ENCODE assay signal across 9 mouse cellular contexts in the genomic region with DNA sequence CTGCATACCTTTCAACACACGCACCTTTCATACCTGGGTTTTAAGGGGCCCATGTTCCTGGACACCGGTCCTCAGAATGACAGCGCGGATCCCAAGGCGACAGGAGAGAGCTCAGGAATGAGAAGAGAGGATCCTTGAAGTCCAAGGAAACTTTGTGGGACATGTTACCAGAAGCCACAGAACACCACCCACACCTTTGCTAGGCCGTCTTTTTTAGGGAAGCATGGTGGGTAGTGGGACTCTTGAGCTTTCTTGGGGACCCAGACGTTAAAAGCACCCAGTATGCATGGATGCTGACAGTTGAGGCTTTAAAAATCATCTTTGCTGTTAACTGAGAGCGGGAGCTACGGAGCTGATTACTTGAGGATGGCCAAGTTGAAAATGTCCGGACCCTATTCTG. TPM values are rescaled to one million over a fixed set of nuclear protein-coding genes. Genes with fewer than 3 reads are reported as not detected.
DNase-seq lines count a peak whose midpoint lies in the region; ATAC-seq and TF ChIP-seq lines count a peak whose summit lies in the region.
"Had no signal": no experiment of that assay in that cellular context is flagged by ENCODE, and none has a peak within 500 bp of the region (broad histone marks: within the 10 kb centered on the region; RNA-seq: fewer than 3 reads in every experiment).

No protein-coding gene starts in this region.

- H3K4me1 ChIP-seq in lung, embryonic 14.5 days (ENCODE audit: insufficient read depth) = peaks cover 15% of the 10 kb centered on the region
- peaks cover 56% of the 10 kb centered on the region for H3K4me1 ChIP-seq in forebrain, embryonic 16.5 days (replicated peaks; ENCODE audit: control insufficient read depth, insufficient read depth, low read length)
- H3K4me1 ChIP-seq in liver, embryonic 12.5 days = peaks cover 52% of the 10 kb centered on the region
- H3K4me1 ChIP-seq in olfactory bulb, adult 2 months (ENCODE audit: control insufficient read depth, insufficient read depth, low read length) = peaks cover 30% of the 10 kb centered on the region

- 47% methylated on average over 10 of the region's 10 CpGs for WGBS in lung, embryonic 14.5 days
- WGBS in forebrain, embryonic 16.5 days = 50% methylated on average over 10 of the region's 10 CpGs
- WGBS in liver, embryonic 12.5 days (ENCODE audit: insufficient replicate concordance) = 40% methylated on average over 10 of the region's 10 CpGs
- WGBS in olfactory bulb, adult 2 months = 40% methylated on average over 10 of the region's 10 CpGs

- no peak overlapping the region for H3K9ac ChIP-seq in lung, embryonic 14.5 days
- no peak overlapping the region for H3K9ac ChIP-seq in forebrain, embryonic 16.5 days (replicated peaks; ENCODE audit: low read depth, low read length)
- H3K9ac ChIP-seq in liver, embryonic 12.5 days = no peak overlapping the region

- no peak for ATAC-seq in lung, embryonic 14.5 days (ENCODE audit: insufficient read depth)
- no peak for ATAC-seq in forebrain, embryonic 16.5 days
- ATAC-seq in liver, embryonic 12.5 days = no peak
- no peak for ATAC-seq in megakaryocyte progenitor cell, adult 5-6 weeks (replicated peaks; ENCODE audit: poor library complexity)

- no peak overlapping the region for H3K27ac ChIP-seq in lung, embryonic 14.5 days (ENCODE audit: low read depth)
- H3K27ac ChIP-seq in forebrain, embryonic 16.5 days (ENCODE audit: low read length) = no peak overlapping the region; the same call in 1 of the 2 replicates
- H3K27ac ChIP-seq in liver, embryonic 12.5 days = no peak overlapping the region
- peak overlapping the region; percentile 97 for H3K27ac ChIP-seq in olfactory bulb, adult 2 months (ENCODE audit: insufficient read depth, low read depth, low read length)
- H3K27ac ChIP-seq in gastrocnemius, adult 2 months = no peak overlapping the region

- TF ChIP-seq CTCF in lung, embryonic 14.5 days (IDR thresholded peaks at IDR 0.05; ENCODE audit: low read depth) = no peak
- TF ChIP-seq CTCF in olfactory bulb, adult 2 months (IDR thresholded peaks at IDR 0.05; ENCODE audit: insufficient read depth, low read depth, low read length) = no peak
- TF ChIP-seq CTCF in gastrocnemius, adult 2 months (IDR thresholded peaks at IDR 0.05) = no peak

- H3K4me3 ChIP-seq in lung, embryonic 14.5 days (ENCODE audit: low read depth, low read length) = peak overlapping the region; percentile 41; the same call in 1 of the 2 replicates
- H3K4me3 ChIP-seq in forebrain, embryonic 16.5 days (replicated peaks; ENCODE audit: low read length) = peak overlapping the region; percentile 51
- H3K4me3 ChIP-seq in liver, embryonic 12.5 days = no peak overlapping the region
- H3K4me3 ChIP-seq in olfactory bulb, adult 2 months (ENCODE audit: insufficient read depth, low read depth, low read length) = peak overlapping the region; percentile 60
- H3K4me3 ChIP-seq in gastrocnemius, adult 2 months = no peak overlapping the region

- H3K36me3 ChIP-seq in lung, embryonic 14.5 days (ENCODE audit: insufficient read depth) = no peaks in the 10 kb centered on the region
- H3K36me3 ChIP-seq in forebrain, embryonic 16.5 days (ENCODE audit: control insufficient read depth, insufficient read depth) = no peaks in the 10 kb centered on the region
- H3K36me3 ChIP-seq in liver, embryonic 12.5 days = no peaks in the 10 kb centered on the region

- H3K9me3 ChIP-seq in lung, embryonic 14.5 days (ENCODE audit: low read depth, low read length) = no peaks in the 10 kb centered on the region
- no peaks in the 10 kb centered on the region for H3K9me3 ChIP-seq in forebrain, embryonic 16.5 days (ENCODE audit: control insufficient read depth, low read length)
- H3K9me3 ChIP-seq in liver, embryonic 12.5 days (replicated peaks) = no peaks in the 10 kb centered on the region

- no peak for DNase-seq in lung, embryonic 14.5 days
- DNase-seq in lung, postnatal 4 days = no peak
- no peak for DNase-seq in gastrocnemius, adult 2 months
- DNase-seq in left cerebral cortex, postnatal 36 days (ENCODE audit: low spot score in 2 of 2) = no peak

- intact Hi-C loops in gastrocnemius, adult 2 months (cut with DNase I) = no loop called here
- intact Hi-C loops in left cerebral cortex, postnatal 36 days (cut with DNase I) = loop anchor here (2.0 to 10.0 kb wide), 3 partner anchors 16 to 240 kb away; partner anchors contain the start of genes 1700017B05Rik, Cox5a and Scamp5

- no peak for TF ChIP-seq POLR2A in olfactory bulb, adult 2 months (IDR thresholded peaks at IDR 0.05; ENCODE audit: insufficient read depth, low read depth, low read length)

- peaks cover 65% of the 10 kb centered on the region for H3K27me3 ChIP-seq in lung, embryonic 14.5 days (ENCODE audit: insufficient read depth, low read length)
- peaks cover 16% of the 10 kb centered on the region for H3K27me3 ChIP-seq in forebrain, embryonic 16.5 days (replicated peaks; ENCODE audit: control insufficient read depth, insufficient read depth, low read length)
- H3K27me3 ChIP-seq in liver, embryonic 12.5 days (replicated peaks) = peaks cover 79% of the 10 kb centered on the region

- H3K4me2 ChIP-seq in lung, embryonic 14.5 days = peak overlapping the region; percentile 93; the same call in 1 of the 2 replicates
- H3K4me2 ChIP-seq in forebrain, embryonic 16.5 days (ENCODE audit: low read length) = peak overlapping the region; percentile 72
- H3K4me2 ChIP-seq in liver, embryonic 12.5 days = peak overlapping the region; percentile 68

RNA-seq across cellular contexts. Expression of gene Rpp25, which starts 1.1 kb away (rescaled TPM):
- 2.3 and 2.4 TPM in 2 replicates for polyA plus RNA-seq in lung, embryonic 14.5 days (2014; fragmentation: Nextera tagmentation; extraction: Ambion mirVana)
- 23.4 and 24.4 TPM in 2 replicates for polyA plus RNA-seq in forebrain, embryonic 16.5 days (2015; fragmentation: Nextera tagmentation; extraction: Ambion mirVana)
- 1.0 and 1.5 TPM in 2 replicates for polyA plus RNA-seq in liver, embryonic 12.5 days (2016; fragmentation: Nextera tagmentation; extraction: Ambion mirVana)
- polyA plus RNA-seq in olfactory bulb, adult 2 months (2012; ENCODE audit: insufficient read depth, insufficient read length, low replicate concordance, missing spikeins) = not detected in 2 replicates
- not detected for total RNA-seq in gastrocnemius, adult 2 months (2021)
- 10 to 100 TPM; 16.4 to 20.3 TPM for total RNA-seq in left cerebral cortex, postnatal 36 days (2021)
- 0.12 and 0.30 TPM in 2 replicates for total RNA-seq in megakaryocyte progenitor cell, adult 5-6 weeks (2015)
- total RNA-seq in megakaryocyte progenitor cell, adult 5-6 weeks (2017) = 0.20 TPM in 1 of 2 replicates, not detected in the other
- total RNA-seq: monocyte, adult 5-6 weeks had no signal

RNA-seq across cellular contexts. Expression of gene Cox5a, which starts 16.2 kb away (rescaled TPM):
- 527 and 554 TPM in 2 replicates for polyA plus RNA-seq in lung, embryonic 14.5 days (2014; fragmentation: Nextera tagmentation; extraction: Ambion mirVana)
- 720 and 756 TPM in 2 replicates for polyA plus RNA-seq in forebrain, embryonic 16.5 days (2015; fragmentation: Nextera tagmentation; extraction: Ambion mirVana)
- polyA plus RNA-seq in liver, embryonic 12.5 days (2016; fragmentation: Nextera tagmentation; extraction: Ambion mirVana) = 415 and 442 TPM in 2 replicates
- not detected in 2 replicates for polyA plus RNA-seq in olfactory bulb, adult 2 months (2012; ENCODE audit: insufficient read depth, insufficient read length, low replicate concordance, missing spikeins)
- 1,000 to 10,000 TPM; 1,176 to 1,655 TPM for total RNA-seq in gastrocnemius, adult 2 months (2021)
- 100 to 1,000 TPM; 378 to 426 TPM for total RNA-seq in left cerebral cortex, postnatal 36 days (2021)
- 617 and 644 TPM in 2 replicates for total RNA-seq in megakaryocyte progenitor cell, adult 5-6 weeks (2015)
- 85.1 and 114 TPM in 2 replicates for total RNA-seq in megakaryocyte progenitor cell, adult 5-6 weeks (2017)

RNA-seq across cellular contexts. Expression of gene Fam219b, which starts 32.4 kb away (rescaled TPM):
- 20.2 and 22.4 TPM in 2 replicates for polyA plus RNA-seq in lung, embryonic 14.5 days (2014; fragmentation: Nextera tagmentation; extraction: Ambion mirVana)
- 25.2 and 26.6 TPM in 2 replicates for polyA plus RNA-seq in forebrain, embryonic 16.5 days (2015; fragmentation: Nextera tagmentation; extraction: Ambion mirVana)
- polyA plus RNA-seq in liver, embryonic 12.5 days (2016; fragmentation: Nextera tagmentation; extraction: Ambion mirVana) = 10.5 and 12.0 TPM in 2 replicates
- polyA plus RNA-seq in olfactory bulb, adult 2 months (2012; ENCODE audit: insufficient read depth, insufficient read length, low replicate concordance, missing spikeins) = not detected in 2 replicates
- total RNA-seq in gastrocnemius, adult 2 months (2021) = 1 to 10 TPM; 5.9 TPM
- 10 to 100 TPM; 17.3 to 21.5 TPM for total RNA-seq in left cerebral cortex, postnatal 36 days (2021)
- 4.5 and 6.9 TPM in 2 replicates for total RNA-seq in megakaryocyte progenitor cell, adult 5-6 weeks (2015)
- total RNA-seq in megakaryocyte progenitor cell, adult 5-6 weeks (2017) = 9.2 and 12.8 TPM in 2 replicates

RNA-seq across cellular contexts. Expression of gene Scamp5, which starts 37.0 kb away (rescaled TPM):
- 4.4 and 4.9 TPM in 2 replicates for polyA plus RNA-seq in lung, embryonic 14.5 days (2014; fragmentation: Nextera tagmentation; extraction: Ambion mirVana)
- 116 and 135 TPM in 2 replicates for polyA plus RNA-seq in forebrain, embryonic 16.5 days (2015; fragmentation: Nextera tagmentation; extraction: Ambion mirVana)
- polyA plus RNA-seq in liver, embryonic 12.5 days (2016; fragmentation: Nextera tagmentation; extraction: Ambion mirVana) = 10.5 and 12.4 TPM in 2 replicates
- polyA plus RNA-seq in olfactory bulb, adult 2 months (2012; ENCODE audit: insufficient read depth, insufficient read length, low replicate concordance, missing spikeins) = not detected in 2 replicates
- total RNA-seq in gastrocnemius, adult 2 months (2021) = under 1 TPM; 0.82 to 0.95 TPM
- 100 to 1,000 TPM; 381 to 434 TPM for total RNA-seq in left cerebral cortex, postnatal 36 days (2021)
- 0.77 and 1.9 TPM in 2 replicates for total RNA-seq in megakaryocyte progenitor cell, adult 5-6 weeks (2015)
- 1.1 and 1.8 TPM in 2 replicates for total RNA-seq in megakaryocyte progenitor cell, adult 5-6 weeks (2017)
- total RNA-seq: monocyte, adult 5-6 weeks had no signal

RNA-seq across cellular contexts. Expression of gene Mpi, which starts 47.7 kb away (rescaled TPM):
- polyA plus RNA-seq in lung, embryonic 14.5 days (2014; fragmentation: Nextera tagmentation; extraction: Ambion mirVana) = 35.1 and 38.1 TPM in 2 replicates
- 57.5 and 73.7 TPM in 2 replicates for polyA plus RNA-seq in forebrain, embryonic 16.5 days (2015; fragmentation: Nextera tagmentation; extraction: Ambion mirVana)
- 17.4 and 17.7 TPM in 2 replicates for polyA plus RNA-seq in liver, embryonic 12.5 days (2016; fragmentation: Nextera tagmentation; extraction: Ambion mirVana)
- not detected in 2 replicates for polyA plus RNA-seq in olfactory bulb, adult 2 months (2012; ENCODE audit: insufficient read depth, insufficient read length, low replicate concordance, missing spikeins)
- 10 to 100 TPM; 67.6 to 97.7 TPM for total RNA-seq in gastrocnemius, adult 2 months (2021)
- total RNA-seq in left cerebral cortex, postnatal 36 days (2021) = 10 to 100 TPM; 63.6 to 66.3 TPM
- 15.5 and 21.5 TPM in 2 replicates for total RNA-seq in megakaryocyte progenitor cell, adult 5-6 weeks (2015)
- total RNA-seq in megakaryocyte progenitor cell, adult 5-6 weeks (2017) = 14.0 and 17.2 TPM in 2 replicates

Comparison
In these comparisons a context has a peak if more than half of its experiments do, and no peak if none do; other contexts are left out.
1. H3K4me3 ChIP-seq: peak in lung, embryonic 14.5 days (single experiment), forebrain, embryonic 16.5 days (single experiment) and olfactory bulb, adult 2 months (single experiment); none in liver, embryonic 12.5 days (single experiment) and gastrocnemius, adult 2 months (single experiment).
2. Peak in every context shown above with its lines, with median percentiles within 50 percentile points of each other: H3K4me2 ChIP-seq.